Mouse (Mus musculus): Measurements from ENCODE around the gene Xrn1. TPM values are rescaled to one million over a fixed set of nuclear protein-coding genes. Genes with fewer than 3 reads are reported as not detected.

Xrn1 gene
- total and polyA plus RNA-seq, 2 experiments from 2014 or later: 14.3 to 15.8 TPM

GRCm38 (mm10) chr9:96094341-96094740 lies 139.8 kb downstream of the Xrn1 start:
- Histone ChIP-seq H3K4me3 (ENCODE audit: low read length) (no peak overlapping the region), H3K9me3 (ENCODE audit: low read length) (0 out of 2 replicates have a peak, but pooled peaks cover 2% of the 10 kb centered on the region), H3K27ac (no peak overlapping the region), H3K9ac (replicated peaks; ENCODE audit: low read length) (no peak overlapping the region), H3K4me2 (ENCODE audit: low read depth, low read length) (no peak overlapping the region), H3K36me3 (ENCODE audit: insufficient read depth, low read length) (no peaks in the 10 kb centered on the region), H3K4me1 (ENCODE audit: insufficient read depth, low read length) (no peaks in the 10 kb centered on the region), H3K27me3 (ENCODE audit: insufficient read depth, low read length) (no peaks in the 10 kb centered on the region)
- no peak for TF ChIP-seq CTCF (IDR thresholded peaks at IDR 0.05; ENCODE audit: low read depth)
- DNase-seq (ENCODE audit: low spot score) (no peak), ATAC-seq (no peak)
- 66% methylated on average over 1 of the region's 1 CpGs for WGBS

GRCm38 (mm10) chr9:96095192-96095591 lies 140.6 kb downstream of the Xrn1 start:
- ATAC-seq (no peak), DNase-seq (ENCODE audit: low spot score) (no peak)
- no peak overlapping the region for H3K27ac ChIP-seq
- H3K9ac ChIP-seq (replicated peaks; ENCODE audit: low read length): no peak overlapping the region
- no peaks in the 10 kb centered on the region for H3K4me1 ChIP-seq (ENCODE audit: insufficient read depth, low read length)
- H3K27me3 ChIP-seq (ENCODE audit: insufficient read depth, low read length): no peaks in the 10 kb centered on the region
- TF ChIP-seq CTCF (IDR thresholded peaks at IDR 0.05; ENCODE audit: low read depth): no peak
- no peak overlapping the region for H3K4me2 ChIP-seq (ENCODE audit: low read depth, low read length)
- H3K4me3 ChIP-seq (ENCODE audit: low read length): no peak overlapping the region
- H3K9me3 ChIP-seq (ENCODE audit: low read length): 0 out of 2 replicates have a peak, but pooled peaks cover 2% of the 10 kb centered on the region
- H3K36me3 ChIP-seq (ENCODE audit: insufficient read depth, low read length): no peaks in the 10 kb centered on the region
- WGBS: 56% methylated on average over 1 of the region's 1 CpGs

GRCm38 (mm10) chr9:96102846-96103245 lies 148.3 kb downstream of the Xrn1 start:
- DNase-seq (ENCODE audit: low spot score) (no peak), ATAC-seq (no peak)
- no peak overlapping the region for H3K4me2 ChIP-seq (ENCODE audit: low read depth, low read length)
- H3K27me3 ChIP-seq (ENCODE audit: insufficient read depth, low read length): no peaks in the 10 kb centered on the region
- TF ChIP-seq CTCF (IDR thresholded peaks at IDR 0.05; ENCODE audit: low read depth): no peak
- H3K27ac ChIP-seq: no peak overlapping the region
- no peak overlapping the region for H3K4me3 ChIP-seq (ENCODE audit: low read length)
- H3K9me3 ChIP-seq (ENCODE audit: low read length): 0 out of 2 replicates have a peak, but pooled peaks cover 2% of the 10 kb centered on the region
- no peaks in the 10 kb centered on the region for H3K36me3 ChIP-seq (ENCODE audit: insufficient read depth, low read length)
- no peaks in the 10 kb centered on the region for H3K4me1 ChIP-seq (ENCODE audit: insufficient read depth, low read length)
- no peak overlapping the region for H3K9ac ChIP-seq (replicated peaks; ENCODE audit: low read length)
- WGBS: 87% methylated on average over 8 of the region's 8 CpGs

Other genes starting within 250 kb of the Xrn1 start
- gene Trpc1, start 204.4 kb upstream of the Xrn1 start, total RNA-seq (2014; rRNA removed): 22.9 and 23.2 TPM in 2 replicates
- gene Trpc1, start 204.4 kb upstream of the Xrn1 start, polyA plus RNA-seq (2015; fragmentation: Nextera tagmentation; extraction: Ambion mirVana): 8.8 and 9.6 TPM in 2 replicates
- gene Pls1, start 109.4 kb upstream of the Xrn1 start, total RNA-seq (2014; rRNA removed): 0.78 and 2.2 TPM in 2 replicates
- gene Pls1, start 109.4 kb upstream of the Xrn1 start, polyA plus RNA-seq (2015; fragmentation: Nextera tagmentation; extraction: Ambion mirVana): 3.0 TPM in 2 replicates
- 13.6 and 13.9 TPM in 2 replicates for gene Atr, start 97.2 kb upstream of the Xrn1 start, total RNA-seq (2014; rRNA removed)
- gene Atr, start 97.2 kb upstream of the Xrn1 start, polyA plus RNA-seq (2015; fragmentation: Nextera tagmentation; extraction: Ambion mirVana): 7.6 and 8.9 TPM in 2 replicates
- gene Gk5, start 164.6 kb downstream of the Xrn1 start, total RNA-seq (2014; rRNA removed): 3.7 and 6.0 TPM in 2 replicates
- gene Gk5, start 164.6 kb downstream of the Xrn1 start, polyA plus RNA-seq (2015; fragmentation: Nextera tagmentation; extraction: Ambion mirVana): 2.1 and 2.7 TPM in 2 replicates
- 15.6 and 32.1 TPM in 2 replicates for gene Tfdp2, start 241.5 kb downstream of the Xrn1 start, total RNA-seq (2014; rRNA removed)
- 19.6 and 21.1 TPM in 2 replicates for gene Tfdp2, start 241.5 kb downstream of the Xrn1 start, polyA plus RNA-seq (2015; fragmentation: Nextera tagmentation; extraction: Ambion mirVana)